Mouse (Mus musculus) neural tube, embryonic 14.5 days (tissue): ENCODE measurements around the gene 1700014D04Rik. TPM values are rescaled to one million over a fixed set of nuclear protein-coding genes. Genes with fewer than 3 reads are reported as not detected.
"Not testable (repeated sequence)": the region's sequence is repeated elsewhere in the genome, so short reads cannot be mapped to it uniquely, and the experiment has no call there.

ENCODE experiments used
- ATAC-seq: fragments of 200-750 bp; cut with Nextera tagmentation; 2 replicates; pipeline ENCODE4 v1.8.0; 2017; ENCODE audit warnings: low read depth, mild to moderate bottlenecking, moderate TSS enrichment, moderate library complexity
- H3K27ac ChIP-seq: fragments of 300-500 bp; sonication (generic); 2 replicates; pipeline ENCODE4 v1.5.1; 2014; ENCODE audit warnings: low read depth, mild to moderate bottlenecking, control low read depth, low read length, moderate library complexity, mixed read lengths
- H3K27me3 ChIP-seq: fragments of 300-500 bp; sonication (generic); 2 replicates; pipeline ENCODE4 v1.6.1; 2014; ENCODE audit warnings: low read length; ENCODE audit not compliant: control insufficient read depth, insufficient read depth
- H3K36me3 ChIP-seq: fragments of 300-500 bp; sonication (generic); 2 replicates; pipeline ENCODE4 v1.6.1; 2014; ENCODE audit warnings: low read length, mixed read lengths; ENCODE audit not compliant: control insufficient read depth, insufficient read depth
- H3K4me1 ChIP-seq: fragments of 300-500 bp; sonication (generic); 2 replicates; pipeline ENCODE4 v1.6.1; 2014; ENCODE audit warnings: low read length; ENCODE audit not compliant: control insufficient read depth, insufficient read depth
- H3K4me2 ChIP-seq: fragments of 300-500 bp; sonication (generic); 2 replicates; pipeline ENCODE4 v1.6.1; 2014; ENCODE audit warnings: mild to moderate bottlenecking, low read depth, low read length, control low read depth
- H3K4me3 ChIP-seq: fragments of 300-500 bp; sonication (generic); 2 replicates; pipeline ENCODE4 v1.5.1; 2014; ENCODE audit warnings: low read depth, low read length, control low read depth, mixed read lengths
- H3K9ac ChIP-seq: fragments of 300-500 bp; sonication (generic); replicated peaks from 2 replicates; pipeline ENCODE4 v1.6.1; 2014; ENCODE audit warnings: low read depth, mild to moderate bottlenecking, control low read depth, low read length, mixed read lengths
- H3K9me3 ChIP-seq: fragments of 300-500 bp; sonication (generic); 2 replicates; pipeline ENCODE4 v1.6.1; 2016; ENCODE audit warnings: low read length; ENCODE audit not compliant: control insufficient read depth
- WGBS: fragments of 180-500 bp; shearing (Covaris S2); extraction: QIAGEN DNeasy Blood & Tissue Kit; methylation state at CpG from one replicate; pipeline ENCODE4 v1.1.7; 2014; 5-methylcytosine and 5-hydroxymethylcytosine counted together
- polyA plus RNA-seq: library from polyadenylated mRNA; unstranded; fragments of >200 nt; fragmentation: Nextera tagmentation; extraction: Ambion mirVana; gene quantifications from 2 replicates; pipeline ENCODE4 v1.2.1, GENCODE M21; 2014

Gene 1700014D04Rik
- polyA plus RNA-seq, 1 experiment from 2014 or later = 0.52 TPM

- not testable (repeated sequence) for H3K9me3 ChIP-seq, H3K4me1 ChIP-seq, H3K27me3 ChIP-seq, H3K27ac ChIP-seq, H3K9ac ChIP-seq, H3K36me3 ChIP-seq, ATAC-seq, H3K4me2 ChIP-seq, H3K4me3 ChIP-seq
- WGBS = 81% methylated on average over 1 of the region's 1 CpGs
Measured at GRCm38 (mm10) chr13:59700137-59700536, 46.4 kb downstream of the 1700014D04Rik start.

GRCm38 (mm10) chr13:59699131-59699530 is 47.4 kb downstream of the 1700014D04Rik start:
- Histone ChIP-seq H3K9ac (no peak overlapping the region), H3K4me2 (no peak overlapping the region), H3K4me3 (no peak overlapping the region), H3K9me3 (no peaks in the 10 kb centered on the region), H3K36me3 (no peaks in the 10 kb centered on the region), H3K4me1 (no peaks in the 10 kb centered on the region), H3K27me3 (no peaks in the 10 kb centered on the region), H3K27ac (no peak overlapping the region)
- 91% methylated on average over 8 of the region's 8 CpGs for WGBS
- ATAC-seq = no peak

GRCm38 (mm10) chr13:59695781-59696180 is 50.8 kb downstream of the 1700014D04Rik start:
- H3K27ac ChIP-seq = no peak overlapping the region
- WGBS = 91% methylated on average over 7 of the region's 7 CpGs
- H3K4me2 ChIP-seq = no peak overlapping the region
- no peak overlapping the region for H3K4me3 ChIP-seq
- H3K9me3 ChIP-seq = no peaks in the 10 kb centered on the region
- no peak overlapping the region for H3K9ac ChIP-seq
- no peaks in the 10 kb centered on the region for H3K4me1 ChIP-seq
- H3K36me3 ChIP-seq = no peaks in the 10 kb centered on the region
- no peak for ATAC-seq
- no peaks in the 10 kb centered on the region for H3K27me3 ChIP-seq

GRCm38 (mm10) chr13:59694008-59694407 is 52.5 kb downstream of the 1700014D04Rik start, which contains the start of gene 4921517D22Rik:
TSS of gene 4921517D22Rik (minus strand) at chr13:59694108.
- no peaks in the 10 kb centered on the region for H3K9me3 ChIP-seq
- H3K4me2 ChIP-seq = no peak within 1 kb of the TSS
- WGBS = 91% methylated on average over 3 of the region's 3 CpGs
- no peak for ATAC-seq
- H3K27me3 ChIP-seq = no peaks in the 10 kb centered on the region
- H3K4me3 ChIP-seq = no peak within 1 kb of the TSS
- H3K27ac ChIP-seq = no peak within 1 kb of the TSS
- no peak within 1 kb of the TSS for H3K9ac ChIP-seq
- H3K36me3 ChIP-seq = no peaks in the 10 kb centered on the region
- H3K4me1 ChIP-seq = no peaks in the 10 kb centered on the region

GRCm38 (mm10) chr13:59691478-59691877 is 55.1 kb downstream of the 1700014D04Rik start:
- H3K27ac ChIP-seq = no peak overlapping the region
- H3K36me3 ChIP-seq = no peaks in the 10 kb centered on the region
- no peak for ATAC-seq
- H3K4me3 ChIP-seq = no peak overlapping the region
- H3K9ac ChIP-seq = no peak overlapping the region
- H3K27me3 ChIP-seq = no peaks in the 10 kb centered on the region
- 16% methylated on average over 10 of the region's 10 CpGs for WGBS
- H3K4me2 ChIP-seq = no peak overlapping the region
- no peaks in the 10 kb centered on the region for H3K9me3 ChIP-seq
- no peaks in the 10 kb centered on the region for H3K4me1 ChIP-seq

Other genes starting within 250 kb of the 1700014D04Rik start
- gene Agtpbp1, start 161.5 kb downstream of the 1700014D04Rik start, polyA plus RNA-seq = 97.3 and 112 TPM in 2 replicates
- 120 and 131 TPM in 2 replicates for gene Naa35, start 161.5 kb downstream of the 1700014D04Rik start, polyA plus RNA-seq
- 21.4 and 30.3 TPM in 2 replicates for gene Golm1, start 70.9 kb downstream of the 1700014D04Rik start, polyA plus RNA-seq
- not detected in 2 replicates for gene 4921517D22Rik, start 52.6 kb downstream of the 1700014D04Rik start, polyA plus RNA-seq
- gene Spata31d1a, start 36.4 kb downstream of the 1700014D04Rik start, polyA plus RNA-seq = 0.06 and 0.21 TPM in 2 replicates
- gene Spata31d1b, start 34.5 kb downstream of the 1700014D04Rik start, polyA plus RNA-seq = not detected in 2 replicates
- not detected in 2 replicates for gene Spata31d1d, start 15.0 kb downstream of the 1700014D04Rik start, polyA plus RNA-seq
- gene Isca1, start 23.1 kb upstream of the 1700014D04Rik start, polyA plus RNA-seq = 184 and 200 TPM in 2 replicates
- not detected in 2 replicates for gene Gm49354, start 35.5 kb upstream of the 1700014D04Rik start, polyA plus RNA-seq
- gene Tut7, start 76.4 kb upstream of the 1700014D04Rik start, polyA plus RNA-seq = 45.1 and 51.8 TPM in 2 replicates